Comparison of ENCODE assay signal across 17 mouse cellular contexts in the genomic region with DNA sequence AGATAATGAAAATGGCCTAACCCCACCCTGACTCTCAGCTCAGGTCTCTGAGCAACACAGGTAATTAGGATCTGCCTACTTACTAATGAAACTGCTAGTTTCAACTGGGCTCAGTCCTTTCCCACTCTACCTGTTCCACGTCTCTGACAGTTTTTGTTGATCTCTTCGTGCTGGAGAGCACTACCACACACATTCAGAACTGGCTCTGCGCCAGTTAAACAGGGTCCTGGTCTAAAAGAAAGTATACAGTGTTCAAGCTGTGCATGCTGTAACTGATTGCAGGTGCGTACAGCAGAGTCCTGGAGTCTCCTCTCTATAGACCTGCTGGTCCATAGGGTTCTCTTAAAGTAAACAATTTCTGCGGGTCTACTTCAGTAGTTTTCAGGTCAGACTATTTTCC. TPM values are rescaled to one million over a fixed set of nuclear protein-coding genes. Genes with fewer than 3 reads are reported as not detected.
DNase-seq lines count a peak whose midpoint lies in the region; ATAC-seq and TF ChIP-seq lines count a peak whose summit lies in the region.
"Had no signal": no experiment of that assay in that cellular context is flagged by ENCODE, and none has a peak within 500 bp of the region (broad histone marks: within the 10 kb centered on the region; RNA-seq: fewer than 3 reads in every experiment).

No protein-coding gene starts in this region.

- no peaks in the 10 kb centered on the region for H3K27me3 ChIP-seq in hindbrain, embryonic 13.5 days
- no peaks in the 10 kb centered on the region for H3K27me3 ChIP-seq in hindbrain, embryonic 14.5 days (ENCODE audit: control insufficient read depth, insufficient read depth, low read length)
- no peaks in the 10 kb centered on the region for H3K27me3 ChIP-seq in lung, embryonic 14.5 days (ENCODE audit: insufficient read depth, low read length)
- no peaks in the 10 kb centered on the region for H3K27me3 ChIP-seq in neural tube, embryonic 15.5 days (replicated peaks)
- H3K27me3 ChIP-seq: forebrain, embryonic 13.5 days had no signal

- ATAC-seq in hindbrain, embryonic 13.5 days (ENCODE audit: low FRiP score), result no peak
- ATAC-seq in hindbrain, embryonic 14.5 days (ENCODE audit: low FRiP score), result no peak
- ATAC-seq in lung, embryonic 14.5 days (ENCODE audit: insufficient read depth), result peak; percentile 68; the same call in 1 of the 2 replicates
- peak; percentile 24; the same call in 1 of the 2 replicates for ATAC-seq in neural tube, embryonic 15.5 days (ENCODE audit: low FRiP score)
- no peak for ATAC-seq in activated CD4-positive, CD25-positive, alpha-beta regulatory T cell, adult 4 months
- ATAC-seq: forebrain, embryonic 13.5 days had no signal

- no peak overlapping the region for H3K4me3 ChIP-seq in hindbrain, embryonic 13.5 days
- no peak overlapping the region for H3K4me3 ChIP-seq in hindbrain, embryonic 14.5 days (replicated peaks; ENCODE audit: low read length)
- H3K4me3 ChIP-seq in lung, embryonic 14.5 days (ENCODE audit: low read depth, low read length), result no peak overlapping the region
- no peak overlapping the region for H3K4me3 ChIP-seq in neural tube, embryonic 15.5 days (replicated peaks)
- H3K4me3 ChIP-seq: forebrain, embryonic 13.5 days had no signal

- H3K9me3 ChIP-seq in hindbrain, embryonic 13.5 days, result no peaks in the 10 kb centered on the region
- H3K9me3 ChIP-seq in hindbrain, embryonic 14.5 days (ENCODE audit: control insufficient read depth, low read length), result no peaks in the 10 kb centered on the region
- H3K9me3 ChIP-seq in lung, embryonic 14.5 days (ENCODE audit: low read depth, low read length), result no peaks in the 10 kb centered on the region
- H3K9me3 ChIP-seq in neural tube, embryonic 15.5 days (replicated peaks), result no peaks in the 10 kb centered on the region
- H3K9me3 ChIP-seq: forebrain, embryonic 13.5 days had no signal

- DNase-seq in hindbrain, embryonic 14.5 days (ENCODE audit: low spot score), result no peak
- DNase-seq in lung, embryonic 14.5 days, result peak; percentile 72
- DNase-seq in lung, postnatal 4 days, result no peak
- DNase-seq in neural tube, embryonic 10.5 days (ENCODE audit: extremely low spot score, low spot score), result no peak
- no peak for DNase-seq in retina, postnatal 1 day
- DNase-seq: cerebellum, adult 9-10 months; gastrocnemius, postnatal 25 days; kidney, adult 8-10 months; kidney, postnatal 36 days; layer of hippocampus, adult 9-11 months; liver; right cerebral cortex, postnatal 4 days; thymus, adult 18-20 months had no signal

- H3K4me2 ChIP-seq in hindbrain, embryonic 13.5 days, result no peak overlapping the region
- H3K4me2 ChIP-seq in hindbrain, embryonic 14.5 days (replicated peaks), result no peak overlapping the region
- H3K4me2 ChIP-seq in lung, embryonic 14.5 days, result no peak overlapping the region
- no peak overlapping the region for H3K4me2 ChIP-seq in neural tube, embryonic 15.5 days
- H3K4me2 ChIP-seq: forebrain, embryonic 13.5 days had no signal

- H3K27ac ChIP-seq in hindbrain, embryonic 13.5 days, result 0 out of 2 replicates have a peak overlapping the region, but pooled peaks have one; percentile 36
- H3K27ac ChIP-seq in hindbrain, embryonic 14.5 days, result no peak overlapping the region
- 0 out of 2 replicates have a peak overlapping the region, but pooled peaks have one; percentile 42 for H3K27ac ChIP-seq in lung, embryonic 14.5 days (ENCODE audit: low read depth)
- 0 out of 2 replicates have a peak overlapping the region, but pooled peaks have one; percentile 37 for H3K27ac ChIP-seq in neural tube, embryonic 15.5 days (replicated peaks)
- H3K27ac ChIP-seq: forebrain, embryonic 13.5 days had no signal

- H3K36me3 ChIP-seq in hindbrain, embryonic 13.5 days, result no peaks in the 10 kb centered on the region; the same call in 1 of the 2 replicates
- peaks cover 9% of the 10 kb centered on the region; the same call in 1 of the 2 replicates for H3K36me3 ChIP-seq in hindbrain, embryonic 14.5 days (replicated peaks; ENCODE audit: control insufficient read depth, insufficient read depth)
- no peaks in the 10 kb centered on the region for H3K36me3 ChIP-seq in lung, embryonic 14.5 days (ENCODE audit: insufficient read depth)
- no peaks in the 10 kb centered on the region for H3K36me3 ChIP-seq in neural tube, embryonic 15.5 days

- 74% methylated on average over 5 of the region's 5 CpGs for WGBS in hindbrain, embryonic 13.5 days
- WGBS in hindbrain, embryonic 14.5 days, result 71% methylated on average over 5 of the region's 5 CpGs
- WGBS in lung, embryonic 14.5 days, result 43% methylated on average over 5 of the region's 5 CpGs
- WGBS in neural tube, embryonic 15.5 days, result 69% methylated on average over 5 of the region's 5 CpGs

- no peak overlapping the region for H3K9ac ChIP-seq in hindbrain, embryonic 13.5 days
- H3K9ac ChIP-seq in hindbrain, embryonic 14.5 days, result no peak overlapping the region
- H3K9ac ChIP-seq in lung, embryonic 14.5 days, result no peak overlapping the region
- H3K9ac ChIP-seq in neural tube, embryonic 15.5 days (replicated peaks), result no peak overlapping the region
- H3K9ac ChIP-seq: forebrain, embryonic 13.5 days had no signal

- peaks cover 15% of the 10 kb centered on the region for H3K4me1 ChIP-seq in hindbrain, embryonic 13.5 days (replicated peaks)
- peaks cover 5% of the 10 kb centered on the region; the same call in 1 of the 2 replicates for H3K4me1 ChIP-seq in hindbrain, embryonic 14.5 days (replicated peaks; ENCODE audit: control insufficient read depth, insufficient read depth, low read length)
- H3K4me1 ChIP-seq in lung, embryonic 14.5 days (ENCODE audit: insufficient read depth), result no peaks in the 10 kb centered on the region
- peaks cover 14% of the 10 kb centered on the region for H3K4me1 ChIP-seq in neural tube, embryonic 15.5 days

- no peak for TF ChIP-seq CTCF in lung, embryonic 14.5 days (IDR thresholded peaks at IDR 0.05; ENCODE audit: low read depth)

RNA-seq across cellular contexts. Expression of a gene that starts 41.3 kb away (rescaled TPM):
- polyA plus RNA-seq in hindbrain, embryonic 13.5 days (2015; fragmentation: Nextera tagmentation; extraction: Ambion mirVana), result 67.3 and 69.5 TPM in 2 replicates
- 111 and 120 TPM in 2 replicates for polyA plus RNA-seq in hindbrain, embryonic 14.5 days (2014; fragmentation: Nextera tagmentation; extraction: Ambion mirVana)
- polyA plus RNA-seq in lung, embryonic 14.5 days (2014; fragmentation: Nextera tagmentation; extraction: Ambion mirVana), result 103 and 107 TPM in 2 replicates
- 57.6 and 62.6 TPM in 2 replicates for polyA plus RNA-seq in neural tube, embryonic 15.5 days (2015; fragmentation: Nextera tagmentation; extraction: Ambion mirVana)
- 100 to 1,000 TPM; 141 to 142 TPM for polyA plus RNA-seq in activated CD4-positive, CD25-positive, alpha-beta regulatory T cell, adult 4 months (2017; shearing (Covaris generic))

Comparison
In these comparisons a context has a peak if more than half of its experiments do, and no peak if none do; other contexts are left out.
1. ATAC-seq: peak in lung, embryonic 14.5 days (single experiment) and neural tube, embryonic 15.5 days (single experiment); none in hindbrain, embryonic 13.5 days (single experiment), hindbrain, embryonic 14.5 days (single experiment) and activated CD4-positive, CD25-positive, alpha-beta regulatory T cell, adult 4 months (single experiment).